Mouse (Mus musculus) lung, adult 2 months (tissue): ENCODE data around the gene Tor1aip2.

ENCODE experiments used
- CTCF ChIP-seq: fragments of 200-500 bp; IDR thresholded peaks from 2 replicates; pipeline ENCODE4 v1.5.1; 2011; ENCODE audit warnings: mild to moderate bottlenecking, low read length, control low read depth; ENCODE audit not compliant: insufficient read depth
- POLR2A ChIP-seq: fragments of 200-500 bp; IDR thresholded peaks from 2 replicates; pipeline ENCODE4 v1.6.1; 2011; ENCODE audit warnings: low read depth, mild to moderate bottlenecking, control low read depth, low read length, borderline replicate concordance; ENCODE audit errors: extremely low read depth

DNA sequence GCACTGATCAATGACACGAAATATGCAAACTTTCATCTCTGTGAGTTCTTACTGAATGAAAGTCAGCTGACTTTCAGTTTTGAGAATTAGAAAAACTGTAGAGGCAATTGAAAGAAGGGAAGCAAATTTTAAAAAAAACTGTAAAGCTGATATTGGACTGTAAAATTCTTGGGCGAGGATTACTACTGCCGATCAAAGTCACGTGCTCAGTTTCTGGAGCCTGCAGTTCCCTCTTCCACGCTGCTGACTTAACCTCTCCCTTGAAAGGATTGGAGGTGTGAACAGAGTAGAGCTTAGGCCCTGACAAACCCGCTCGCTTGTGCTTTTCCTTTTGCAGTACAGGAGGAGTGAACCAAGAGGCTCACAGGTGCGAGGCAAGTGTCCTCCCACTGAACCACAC, 32.8 kb upstream of the Tor1aip2 start:
- TF ChIP-seq CTCF, result no peak
- TF ChIP-seq POLR2A, result no peak
